Mouse (Mus musculus) megakaryocyte, embryonic 14.5 days (primary cell): ENCODE measurements at regions not wholly inside any gene's neighbourhood (a gene's known extent, or its start where the extent isn't known, plus 50 kb on each side); places are given as distances from the start of the nearest gene placed in this dataset.

ENCODE experiments used
- FLI1 ChIP-seq: IDR thresholded peaks from 2 replicates; pipeline ENCODE4 v1.6.1; 2012; ENCODE audit warnings: low read length, inconsistent platforms, mixed read lengths
- GATA1 ChIP-seq: IDR thresholded peaks from 3 replicates; pipeline ENCODE4 v1.6.1; 2012; ENCODE audit warnings: mixed read lengths, low read length, inconsistent platforms, borderline replicate concordance

- TF ChIP-seq GATA1 (no peak), FLI1 (no peak)
Observed at GRCm38 (mm10) chr3:140054634-140055033, 849.1 kb downstream of the Stpg2 start.
